Mouse (Mus musculus) liver, embryonic 16.5 days (tissue): ENCODE measurements around the gene Spdye4b. TPM values are rescaled to one million over a fixed set of nuclear protein-coding genes. Genes with fewer than 3 reads are reported as not detected.
"Not testable (repeated sequence)": the region's sequence is repeated elsewhere in the genome, so short reads cannot be mapped to it uniquely, and the experiment has no call there.

Experiments
- ATAC-seq: fragments of 200-750 bp; cut with Nextera tagmentation; 2 replicates; pipeline ENCODE4 v1.8.0; 2017; ENCODE audit warnings: low read depth, mild to moderate bottlenecking, moderate number of reproducible peaks, moderate library complexity
- H3K27ac ChIP-seq: fragments of 300-500 bp; sonication (generic); 2 replicates; pipeline ENCODE4 v1.5.1; 2014; ENCODE audit warnings: mild to moderate bottlenecking, low read length
- H3K27me3 ChIP-seq: fragments of 300-500 bp; sonication (generic); 2 replicates; pipeline ENCODE4 v1.6.1; 2014; ENCODE audit warnings: low read depth, low read length, mixed read lengths; ENCODE audit not compliant: control insufficient read depth, insufficient read depth
- H3K36me3 ChIP-seq: fragments of 300-500 bp; sonication (generic); 2 replicates; pipeline ENCODE4 v1.6.1; 2014; ENCODE audit warnings: mild to moderate bottlenecking; ENCODE audit not compliant: control insufficient read depth, insufficient read depth
- H3K4me1 ChIP-seq: fragments of 300-500 bp; sonication (generic); 2 replicates; pipeline ENCODE4 v1.6.1; 2014; ENCODE audit warnings: low read depth, low read length, mixed read lengths; ENCODE audit not compliant: control insufficient read depth
- H3K4me2 ChIP-seq: fragments of 300-500 bp; sonication (generic); 2 replicates; pipeline ENCODE4 v1.6.1; 2014; ENCODE audit warnings: low read depth, low read length, mixed read lengths
- H3K4me3 ChIP-seq: fragments of 300-500 bp; sonication (generic); 2 replicates; pipeline ENCODE4 v1.5.1; 2014; ENCODE audit warnings: low read depth, mild to moderate bottlenecking, low read length
- H3K9ac ChIP-seq: fragments of 300-500 bp; sonication (generic); 2 replicates; pipeline ENCODE4 v1.6.1; 2014; ENCODE audit warnings: low read depth, low read length
- H3K9me3 ChIP-seq: fragments of 300-500 bp; sonication (generic); replicated peaks from 2 replicates; pipeline ENCODE4 v1.6.1; 2016; ENCODE audit warnings: low read length; ENCODE audit not compliant: control insufficient read depth
- whole genome bisulfite sequencing: fragments of 180-500 bp; shearing (Covaris S2); extraction: QIAGEN DNeasy Blood & Tissue Kit; methylation state at CpG from one replicate; pipeline ENCODE4 v1.1.7; 2014; ENCODE audit not compliant: insufficient replicate concordance; 5-methylcytosine and 5-hydroxymethylcytosine counted together
- polyA plus RNA-seq: library from polyadenylated mRNA; unstranded; fragments of >200 nt; fragmentation: Nextera tagmentation; extraction: Ambion mirVana; gene quantifications from 2 replicates; pipeline ENCODE4 v1.2.1, GENCODE M21; 2015

Gene Spdye4b
- polyA plus RNA-seq, 1 experiment from 2014 or later = not detected

DNA sequence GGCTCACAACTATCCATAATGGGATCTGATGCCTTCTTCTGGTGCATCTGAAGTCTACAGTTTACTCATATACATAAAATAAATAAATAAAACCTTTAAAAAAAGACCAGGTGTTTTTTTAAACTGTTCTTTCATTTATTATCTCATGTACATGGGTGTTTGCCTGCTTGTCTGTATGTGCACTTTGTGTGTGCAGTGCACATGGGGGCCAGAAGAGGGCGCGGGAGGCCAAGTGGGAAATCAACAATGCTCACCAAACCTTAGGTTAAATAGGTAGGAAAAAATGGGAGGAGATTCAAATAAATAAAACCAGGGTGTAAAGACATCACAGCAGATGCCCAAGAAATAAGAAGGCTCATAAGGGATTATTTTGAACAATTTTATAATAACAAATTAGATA, 30.8 kb upstream of the Spdye4b start:
- Histone ChIP-seq H3K4me2 (no peak overlapping the region), H3K27me3 (no peaks in the 10 kb centered on the region), H3K4me3 (no peak overlapping the region), H3K9ac (no peak overlapping the region), H3K36me3 (no peaks in the 10 kb centered on the region), H3K4me1 (no peaks in the 10 kb centered on the region), H3K9me3 (0 out of 2 replicates have a peak, but pooled peaks cover 2% of the 10 kb centered on the region), H3K27ac (no peak overlapping the region)
- 70% methylated on average over 2 of the region's 2 CpGs for WGBS
- no peak for ATAC-seq

DNA sequence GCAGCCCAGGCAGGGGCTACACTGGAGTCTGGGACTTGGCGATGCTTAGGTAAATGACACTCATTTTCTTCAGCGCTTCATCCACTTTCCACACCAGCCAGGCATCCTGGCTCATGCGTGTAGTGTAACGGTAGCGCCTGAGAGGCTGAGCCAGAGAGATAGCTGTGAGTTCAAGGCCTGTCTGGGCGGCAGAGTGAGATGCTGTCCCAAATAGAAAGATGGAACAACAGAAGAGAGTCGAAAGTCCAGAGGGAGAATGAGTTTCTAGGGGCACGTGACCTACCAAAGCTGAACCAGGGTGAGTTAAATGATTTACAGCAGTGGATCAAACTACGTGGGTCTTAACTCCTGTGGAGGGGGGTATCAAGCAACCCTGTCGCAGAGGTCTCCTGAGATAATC, 27.1 kb upstream of the Spdye4b start:
- Histone ChIP-seq H3K4me3 (no peak overlapping the region), H3K27me3 (peaks cover 20% of the 10 kb centered on the region), H3K4me1 (no peaks in the 10 kb centered on the region), H3K36me3 (no peaks in the 10 kb centered on the region), H3K27ac (no peak overlapping the region), H3K4me2 (no peak overlapping the region), H3K9ac (no peak overlapping the region), H3K9me3 (0 out of 2 replicates have a peak, but pooled peaks cover 2% of the 10 kb centered on the region)
- ATAC-seq = no peak
- WGBS = 63% methylated on average over 10 of the region's 10 CpGs

DNA sequence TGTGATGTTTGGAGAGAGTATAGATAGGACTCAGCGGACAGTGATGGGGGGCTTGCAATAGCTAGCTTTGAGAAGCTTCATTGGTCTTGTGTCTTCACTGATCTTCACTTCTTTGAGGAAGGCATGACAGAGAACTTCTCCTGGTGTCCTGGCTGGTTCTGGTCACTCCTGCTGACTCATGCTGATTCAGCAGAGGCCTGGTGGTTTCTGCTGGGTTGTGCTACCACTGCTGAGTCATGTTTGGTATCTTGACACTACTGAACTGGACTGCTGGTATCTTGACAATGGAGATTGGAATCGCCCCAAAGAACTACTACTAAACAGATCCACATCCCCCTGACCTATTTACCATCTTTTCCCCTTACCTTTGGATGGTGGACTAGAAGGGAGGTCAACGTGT, 25.3 kb upstream of the Spdye4b start:
- 65% methylated on average over 3 of the region's 3 CpGs for WGBS
- H3K27ac ChIP-seq = no peak overlapping the region
- no peak overlapping the region for H3K9ac ChIP-seq
- no peaks in the 10 kb centered on the region for H3K4me1 ChIP-seq
- H3K9me3 ChIP-seq = no peaks in the 10 kb centered on the region
- H3K4me3 ChIP-seq = no peak overlapping the region
- H3K27me3 ChIP-seq = peaks cover 20% of the 10 kb centered on the region
- no peak overlapping the region for H3K4me2 ChIP-seq
- ATAC-seq = no peak
- no peaks in the 10 kb centered on the region for H3K36me3 ChIP-seq

- Histone ChIP-seq H3K9ac (no peak overlapping the region), H3K27me3 (no peaks in the 10 kb centered on the region), H3K36me3 (no peaks in the 10 kb centered on the region), H3K4me1 (peaks cover 4% of the 10 kb centered on the region; the same call in 1 of the 2 replicates), H3K9me3 (no peaks in the 10 kb centered on the region), H3K4me2 (no peak overlapping the region; the same call in 1 of the 2 replicates), H3K27ac (no peak overlapping the region), H3K4me3 (no peak overlapping the region)
- WGBS = 13% methylated on average over 18 of the region's 18 CpGs
- 0 out of 2 replicates have a peak, but pooled peaks have one; percentile 9 for ATAC-seq
These were observed 15.2 kb upstream of the Spdye4b start for GRCm38 (mm10) chr5:143165508-143166070.

- H3K27me3 ChIP-seq = no peaks in the 10 kb centered on the region
- WGBS = 67% methylated on average over 4 of the region's 4 CpGs
- no peaks in the 10 kb centered on the region; the same call in none of the 2 replicates for H3K9me3 ChIP-seq
- peaks cover 6% of the 10 kb centered on the region for H3K4me1 ChIP-seq
- H3K4me3 ChIP-seq = no peak overlapping the region
- peaks cover 56% of the 10 kb centered on the region for H3K36me3 ChIP-seq
- no peak overlapping the region for H3K27ac ChIP-seq
- ATAC-seq = no peak
- H3K9ac ChIP-seq = no peak overlapping the region
- no peak overlapping the region for H3K4me2 ChIP-seq
These were observed 4.8 kb upstream of the Spdye4b start for GRCm38 (mm10) chr5:143175970-143176369.

DNA sequence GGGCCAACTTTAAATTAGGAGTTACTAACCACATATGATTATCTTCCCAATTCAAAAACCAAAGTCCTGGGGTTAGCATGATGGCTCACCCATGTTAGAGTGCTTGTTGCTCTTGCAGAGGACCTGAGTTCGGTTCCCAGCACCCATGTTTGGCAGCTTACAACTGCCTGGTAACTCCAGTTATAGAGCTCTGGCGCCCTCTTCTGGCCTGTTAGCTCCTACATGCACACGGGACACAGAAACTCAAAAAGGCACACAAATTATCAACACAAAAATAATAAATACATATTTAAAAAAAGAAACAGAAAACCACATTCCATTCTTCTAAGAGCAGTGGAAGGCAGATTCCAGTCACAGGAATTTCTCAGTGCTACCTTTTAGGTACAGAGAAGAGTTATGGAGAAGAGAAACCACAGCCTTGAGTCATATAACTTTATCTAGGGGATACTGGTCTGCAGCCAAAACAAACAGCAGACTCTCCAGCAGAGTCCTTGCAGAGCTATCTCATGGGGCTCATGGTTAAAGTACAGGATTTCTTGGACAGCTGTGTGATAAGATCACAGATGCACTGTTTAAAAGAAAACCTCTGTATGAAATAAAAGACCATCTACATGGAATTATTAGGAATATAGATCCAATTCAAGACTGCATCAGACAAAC, 3.1 kb upstream of the Spdye4b start:
- ATAC-seq = no peak
- H3K9ac ChIP-seq = no peak overlapping the region
- no peak overlapping the region for H3K27ac ChIP-seq
- H3K4me2 ChIP-seq = no peak overlapping the region
- peaks cover 47% of the 10 kb centered on the region for H3K36me3 ChIP-seq
- H3K27me3 ChIP-seq = no peaks in the 10 kb centered on the region
- 71% methylated on average over 3 of the region's 3 CpGs for WGBS
- H3K4me1 ChIP-seq = peaks cover 6% of the 10 kb centered on the region
- no peaks in the 10 kb centered on the region; the same call in 1 of the 2 replicates for H3K9me3 ChIP-seq
- H3K4me3 ChIP-seq = no peak overlapping the region

GRCm38 (mm10) chr5:143179179-143179578, 1.6 kb upstream of the Spdye4b start:
- no peaks in the 10 kb centered on the region for H3K9me3 ChIP-seq
- peaks cover 33% of the 10 kb centered on the region for H3K36me3 ChIP-seq
- no peak overlapping the region for H3K9ac ChIP-seq
- H3K4me2 ChIP-seq = no peak overlapping the region
- H3K27me3 ChIP-seq = no peaks in the 10 kb centered on the region
- 31% methylated on average over 6 of the region's 6 CpGs for WGBS
- H3K4me1 ChIP-seq = peaks cover 6% of the 10 kb centered on the region
- no peak overlapping the region for H3K27ac ChIP-seq
- no peak for ATAC-seq
- no peak overlapping the region for H3K4me3 ChIP-seq

- ATAC-seq, H3K4me3 ChIP-seq: not testable (repeated sequence)
- no CpG with 5 or more reads among the region's 1 CpGs for WGBS
These were observed 7.2 kb downstream of the Spdye4b start for GRCm38 (mm10) chr5:143188014-143188413.

DNA sequence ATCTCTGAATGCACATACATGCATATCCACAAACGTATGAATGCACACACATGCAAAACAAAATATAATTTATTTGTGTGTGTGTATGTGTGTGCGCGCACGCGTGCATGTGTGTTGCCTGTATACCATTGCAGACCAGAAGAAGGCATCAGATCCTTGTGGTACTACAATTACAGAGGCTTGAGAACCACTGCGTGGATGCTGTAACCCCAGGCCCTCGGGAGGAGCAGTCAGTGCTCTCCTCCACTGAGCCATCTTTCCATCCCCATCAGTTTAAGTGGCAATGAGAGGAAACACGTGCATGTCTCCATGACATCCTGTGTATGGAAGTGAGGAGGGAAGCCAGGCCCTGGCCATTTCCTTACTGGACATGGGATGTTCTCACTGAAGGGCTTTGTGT, 12.0 kb downstream of the Spdye4b start:
- Histone ChIP-seq H3K4me3 (no peak overlapping the region), H3K4me2 (no peak overlapping the region), H3K27me3 (no peaks in the 10 kb centered on the region), H3K9me3 (no peaks in the 10 kb centered on the region), H3K27ac (no peak overlapping the region), H3K9ac (no peak overlapping the region), H3K36me3 (no peaks in the 10 kb centered on the region), H3K4me1 (no peaks in the 10 kb centered on the region)
- ATAC-seq = no peak
- 68% methylated on average over 8 of the region's 8 CpGs for WGBS

More at GRCm38 (mm10) chr5:143188014-143188413, 7.2 kb downstream of the Spdye4b start:
- not testable (repeated sequence) for H3K9ac ChIP-seq, H3K27me3 ChIP-seq, H3K27ac ChIP-seq, H3K36me3 ChIP-seq, H3K4me1 ChIP-seq, H3K9me3 ChIP-seq, H3K4me2 ChIP-seq
